Mouse (Mus musculus) cerebellum, postnatal 4 days (tissue): ENCODE results near the gene Pelo.
A peak's percentile ranks its signal among the peaks of the same experiment; 100 is the strongest.

ENCODE experiments used
- DNase-seq, 2 experiments: peaks; one replicate each; pipeline ENCODE4 v3.0.0; 2022; ENCODE audit warnings: low spot score in 2 of 2, mixed read lengths in 1 of 2

The Pelo gene

GRCm38 (mm10) chr13:115096965-115097364, 7.0 kb upstream of the Pelo start:
- no peak for DNase-seq

GRCm38 (mm10) chr13:115096216-115096615, 6.2 kb upstream of the Pelo start:
- no peak for DNase-seq

GRCm38 (mm10) chr13:115095392-115095791, 5.4 kb upstream of the Pelo start:
- no peak for DNase-seq

DNA sequence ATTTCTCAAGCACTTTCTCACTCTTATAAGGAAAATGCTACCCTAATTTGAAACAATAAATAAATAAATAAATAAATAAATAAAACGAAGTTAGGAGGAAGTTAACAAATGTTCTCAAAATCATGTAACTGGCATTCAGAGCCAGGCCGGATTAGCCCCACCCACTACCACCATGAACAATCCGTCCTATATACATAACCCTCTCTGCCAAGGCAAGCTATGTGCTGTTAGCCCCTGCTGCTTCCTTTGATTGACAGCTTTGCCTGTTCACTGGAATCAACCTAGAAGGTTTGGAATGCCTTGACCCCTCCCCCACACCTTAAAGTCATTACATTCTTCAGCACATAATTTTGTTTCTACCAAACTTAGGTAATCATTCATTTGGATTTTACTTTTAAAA, 1.5 kb upstream of the Pelo start:
- no peak for DNase-seq

DNA sequence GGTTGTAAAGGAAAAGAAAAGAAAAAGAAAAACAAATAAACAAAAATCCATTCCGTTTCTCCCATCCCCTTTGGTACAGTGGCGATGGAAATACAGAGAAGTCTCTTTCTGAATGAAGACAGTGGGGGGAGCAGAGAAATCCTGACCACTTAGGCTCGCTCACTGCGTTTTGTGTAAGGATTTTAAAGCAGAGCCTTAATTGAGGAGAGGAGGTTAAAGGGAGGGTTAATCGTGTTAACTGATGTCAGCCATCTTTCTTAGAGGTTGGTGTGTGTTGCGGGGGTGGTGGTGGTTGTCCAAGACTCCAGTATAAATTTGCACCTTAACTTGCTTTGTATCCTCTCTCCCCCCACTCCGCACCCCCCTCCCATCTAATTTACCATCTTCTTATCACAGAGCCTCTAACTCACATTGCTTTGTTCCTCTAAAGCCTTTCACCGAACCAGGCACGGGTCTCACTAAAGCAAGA, 1.0 kb upstream of the Pelo start:
- no peak for DNase-seq

DNA sequence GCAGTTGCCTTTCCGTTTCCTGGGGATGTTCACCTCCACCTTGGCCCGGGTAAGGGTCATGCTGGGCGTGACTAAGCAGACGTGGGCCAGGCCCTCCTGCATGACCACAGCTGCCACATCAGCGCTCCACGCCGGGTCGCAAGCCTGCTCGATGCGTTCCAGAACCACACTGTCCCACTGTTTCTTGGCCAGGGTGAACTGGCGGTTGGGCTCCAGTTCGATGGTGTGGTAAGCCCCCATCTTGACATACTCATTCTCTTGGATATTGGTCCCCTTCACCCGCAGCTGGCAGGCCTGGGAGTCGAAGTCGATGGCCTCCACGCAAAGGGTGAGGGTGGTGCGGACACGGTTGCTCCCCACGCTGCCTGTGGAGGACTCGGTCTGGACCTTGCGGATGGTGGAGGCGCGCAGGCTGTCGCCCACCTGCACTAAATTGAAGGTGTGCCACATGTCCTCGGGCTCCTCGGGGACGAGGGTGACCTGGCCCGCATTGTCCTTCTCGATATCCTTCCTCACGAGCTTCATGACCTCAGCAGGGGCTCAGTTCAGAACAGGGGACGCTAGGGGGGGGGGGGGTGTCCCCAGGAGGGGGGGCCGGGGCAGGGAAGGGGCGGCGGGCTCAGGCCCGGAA, 476 bp downstream of the Pelo start:
- peak in 1 of 2 experiments; percentile 10 for DNase-seq

GRCm38 (mm10) chr13:115089020-115089394, 979 bp downstream of the Pelo start:
- DNase-seq: no peak

GRCm38 (mm10) chr13:115085974-115086373, 4.0 kb downstream of the Pelo start:
- DNase-seq: no peak

DNA sequence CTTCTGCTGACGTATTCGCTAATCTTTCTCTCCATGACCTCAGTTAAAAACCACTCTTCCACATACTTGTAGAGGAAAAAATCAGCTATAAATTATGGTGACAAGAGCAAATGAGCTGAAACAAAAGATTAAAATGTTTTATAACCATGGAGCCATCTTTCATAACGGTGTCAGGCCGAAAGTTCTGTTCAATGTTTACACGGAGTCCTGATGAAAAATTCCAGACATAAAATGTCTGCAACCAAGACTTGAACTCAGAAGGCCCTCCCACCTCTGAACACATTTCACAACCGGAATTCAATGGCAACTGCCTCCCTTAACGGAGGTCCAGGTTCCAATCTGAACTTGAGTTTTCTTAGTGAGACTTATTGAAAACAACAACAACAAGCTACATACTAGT, 7.6 kb downstream of the Pelo start:
- no peak for DNase-seq

- no peak for DNase-seq
Measured at GRCm38 (mm10) chr13:115079996-115080585, 9.9 kb downstream of the Pelo start.

- no peak for DNase-seq
Measured at GRCm38 (mm10) chr13:115078997-115079685, 10.8 kb downstream of the Pelo start.

DNA sequence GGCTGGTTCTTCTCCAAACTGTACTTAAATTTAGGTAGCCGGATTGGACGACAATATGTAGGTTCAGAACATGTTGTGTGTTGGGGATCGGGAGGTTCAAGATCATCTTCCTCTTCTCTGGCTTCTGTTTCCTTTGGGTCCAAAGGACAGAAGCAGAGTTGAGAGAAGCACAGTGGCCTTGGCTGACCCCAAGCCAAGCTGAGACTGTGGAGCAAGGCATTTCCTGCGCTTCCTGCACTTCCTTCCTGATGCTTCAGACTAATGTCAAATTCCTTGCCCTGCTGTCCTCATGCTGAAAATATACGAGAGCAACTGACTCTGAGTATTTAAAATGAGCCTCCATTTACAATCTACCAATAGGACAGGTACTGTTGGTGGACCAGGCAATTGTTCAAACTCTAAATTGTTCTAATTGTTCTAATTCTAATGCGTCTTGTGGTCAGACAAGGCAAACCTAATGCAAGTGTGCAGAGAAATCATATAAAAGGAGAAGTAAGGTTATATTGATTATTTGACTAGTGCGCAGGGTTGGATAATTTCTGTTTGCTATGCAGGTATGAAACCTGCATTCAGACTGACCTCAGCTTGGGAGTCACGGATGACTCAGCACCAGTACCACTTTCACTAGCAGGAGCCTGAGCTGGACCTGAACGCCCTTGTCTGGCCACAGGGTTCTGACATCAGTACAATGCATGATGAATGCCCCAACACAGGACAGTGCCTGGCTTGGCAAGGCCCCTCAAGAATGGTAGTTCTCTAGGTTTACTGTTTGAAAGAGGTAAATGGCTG, 12.4 kb downstream of the Pelo start:
- no peak for DNase-seq

DNA sequence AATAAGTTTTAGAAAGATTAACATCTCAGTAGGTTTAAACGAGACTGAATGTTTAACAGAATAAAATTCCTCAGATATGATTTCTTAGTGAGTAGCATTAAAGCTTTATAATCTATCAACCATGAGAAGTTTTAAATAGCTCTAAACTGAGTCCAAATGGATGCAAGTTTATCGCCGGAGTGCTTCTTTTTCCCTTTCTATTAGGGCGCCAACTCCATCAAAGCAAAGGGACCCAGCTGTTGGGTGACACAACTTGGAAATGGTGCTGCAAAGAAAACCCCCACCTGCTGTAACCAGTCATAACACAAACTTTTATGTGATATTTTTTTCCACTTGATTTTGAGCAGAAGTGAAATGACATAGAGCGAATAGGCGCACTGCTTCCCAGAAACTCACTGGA, 17.6 kb downstream of the Pelo start:
- DNase-seq: no peak

GRCm38 (mm10) chr13:115071431-115071830, 18.6 kb downstream of the Pelo start:
- no peak for DNase-seq

GRCm38 (mm10) chr13:115067968-115068330, 22.0 kb downstream of the Pelo start:
- DNase-seq: no peak

DNA sequence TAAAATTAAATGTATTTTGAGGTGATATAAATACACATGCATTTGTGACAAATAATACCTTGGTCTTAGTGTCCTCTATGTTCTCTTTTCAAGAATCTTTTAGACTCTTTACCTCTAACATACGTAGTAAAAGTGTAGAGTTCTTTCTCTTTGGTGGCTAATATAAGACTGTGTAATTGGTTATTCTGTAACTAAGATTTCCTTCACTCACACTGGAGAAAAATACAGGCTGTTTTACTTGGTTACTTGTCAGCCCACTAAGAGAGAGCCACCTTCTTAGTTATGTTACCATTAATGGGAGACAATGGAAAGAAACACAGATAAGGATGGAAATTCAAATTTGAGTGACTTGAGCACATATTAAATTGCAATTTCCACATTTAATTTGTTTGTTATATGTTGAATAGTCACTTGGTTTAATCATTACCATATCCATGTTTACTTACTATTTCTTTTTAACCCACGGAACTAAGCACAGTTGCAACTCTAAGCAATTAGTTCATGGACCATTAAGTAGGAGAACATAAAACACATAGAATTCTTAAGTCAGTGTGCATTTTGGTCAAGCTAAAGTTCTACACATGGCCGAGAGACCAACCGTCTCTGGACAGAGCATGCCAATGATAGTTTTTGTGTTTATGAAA, 22.5 kb downstream of the Pelo start:
- no peak for DNase-seq

DNA sequence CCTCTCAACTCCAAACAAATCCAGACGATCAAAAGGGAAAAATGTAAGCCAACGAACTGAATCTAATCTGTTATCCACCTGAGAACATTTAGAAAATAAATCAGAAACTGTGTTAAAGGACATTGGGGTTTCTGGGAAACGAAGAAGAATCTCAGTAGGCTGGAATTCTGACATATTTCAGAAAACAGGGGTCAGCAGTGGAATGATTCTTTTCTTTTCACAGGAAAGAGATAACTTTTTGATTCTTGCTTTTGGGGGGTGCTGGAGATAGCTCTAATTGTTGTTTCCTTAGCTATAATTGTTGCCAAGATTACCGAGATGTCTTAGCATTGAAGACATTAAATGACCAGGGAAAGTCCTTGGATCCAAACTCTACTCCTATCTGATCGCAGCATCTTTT, 32.4 kb downstream of the Pelo start:
- DNase-seq: no peak

DNA sequence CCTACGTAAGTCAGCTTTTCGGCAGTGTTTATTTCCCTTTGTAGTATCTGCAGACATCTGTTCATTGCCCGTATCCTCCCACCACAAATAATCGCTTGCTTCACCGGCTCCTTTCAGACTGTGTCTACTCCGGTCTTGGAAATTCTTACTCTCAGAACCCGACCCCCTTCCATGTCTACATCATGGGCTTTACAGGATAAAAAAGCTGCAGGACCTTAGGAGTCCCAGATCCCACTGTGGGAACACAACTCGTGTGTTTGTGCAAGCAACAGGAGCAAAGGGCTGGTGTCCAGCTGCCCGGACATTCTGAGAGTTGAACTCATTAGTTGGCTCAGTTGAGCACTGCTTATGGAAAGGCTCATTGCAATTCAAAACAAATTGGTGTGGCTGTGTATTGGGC, 35.2 kb downstream of the Pelo start:
- DNase-seq: no peak

GRCm38 (mm10) chr13:115052568-115052967, 37.4 kb downstream of the Pelo start:
- DNase-seq: no peak

DNA sequence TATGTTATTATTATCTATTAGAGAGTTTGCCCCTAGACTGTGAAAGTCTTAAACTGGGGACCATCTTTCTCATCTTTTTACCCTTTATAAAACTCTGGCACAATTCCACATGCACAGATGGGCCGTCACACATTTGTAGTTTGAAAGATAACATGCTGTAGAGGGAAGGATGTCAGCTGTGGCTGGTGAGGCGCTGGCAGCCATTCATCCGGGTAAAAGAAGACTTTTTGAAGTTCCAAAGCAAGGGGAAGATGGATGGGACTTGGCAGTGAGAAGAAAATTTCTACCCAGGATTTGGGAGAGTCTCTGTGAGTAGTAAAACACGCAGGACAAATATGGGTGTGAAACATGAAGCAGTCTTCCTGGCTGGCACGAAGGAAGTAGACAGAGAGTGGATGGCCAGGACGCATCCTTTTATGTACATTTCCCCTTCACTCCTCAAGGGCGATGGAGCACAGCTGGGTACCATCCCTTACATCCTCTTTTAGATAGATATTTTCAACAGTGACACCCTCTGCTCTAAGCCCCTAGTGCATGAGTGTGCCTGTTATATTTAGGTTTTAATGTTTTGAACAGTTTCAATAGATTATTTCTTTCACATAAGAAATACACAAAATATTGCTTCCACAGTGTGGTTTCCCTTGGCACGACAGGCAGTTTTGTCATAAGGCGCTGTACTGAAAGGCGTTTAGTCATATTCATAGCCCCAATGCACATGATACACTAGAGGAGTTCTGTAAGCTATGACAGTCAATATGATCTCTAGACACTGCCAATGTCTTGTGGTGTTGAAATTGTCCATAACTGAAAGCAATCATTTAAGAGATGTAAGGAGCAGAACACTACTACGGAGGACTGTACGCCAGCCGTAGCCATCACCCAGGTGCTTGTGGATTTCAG, 39.1 kb downstream of the Pelo start:
- peak in 1 of 2 experiments; percentile 10 for DNase-seq

DNA sequence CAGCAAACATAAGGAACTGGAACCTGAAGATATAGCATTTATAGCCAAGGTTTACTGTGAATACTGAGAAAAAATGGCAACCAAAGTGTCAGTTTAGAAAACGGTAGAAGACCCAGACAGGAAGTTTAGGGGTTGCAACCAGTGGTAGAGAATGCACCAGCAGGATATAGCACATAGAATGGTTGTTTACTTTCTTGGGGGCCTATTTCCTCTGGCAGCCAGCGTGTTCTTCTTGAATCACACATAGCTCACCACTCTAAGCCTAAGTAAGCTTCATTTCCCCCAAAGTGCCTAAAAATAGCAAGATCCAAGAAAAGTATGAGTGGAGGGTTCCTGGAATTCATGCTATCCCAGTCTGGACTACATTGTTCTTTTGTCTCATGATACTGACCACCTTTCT, 47.3 kb downstream of the Pelo start:
- DNase-seq: no peak
